Mouse (Mus musculus) naive thymus-derived CD4-positive, alpha-beta T cell, adult 2 months (primary cell): ENCODE results near the gene Med16.

Source experiments
- DNase-seq: peaks from one replicate; pipeline ENCODE4 v3.0.0-alpha.2; 2011; ENCODE audit warnings: low read depth

Gene Med16

DNA sequence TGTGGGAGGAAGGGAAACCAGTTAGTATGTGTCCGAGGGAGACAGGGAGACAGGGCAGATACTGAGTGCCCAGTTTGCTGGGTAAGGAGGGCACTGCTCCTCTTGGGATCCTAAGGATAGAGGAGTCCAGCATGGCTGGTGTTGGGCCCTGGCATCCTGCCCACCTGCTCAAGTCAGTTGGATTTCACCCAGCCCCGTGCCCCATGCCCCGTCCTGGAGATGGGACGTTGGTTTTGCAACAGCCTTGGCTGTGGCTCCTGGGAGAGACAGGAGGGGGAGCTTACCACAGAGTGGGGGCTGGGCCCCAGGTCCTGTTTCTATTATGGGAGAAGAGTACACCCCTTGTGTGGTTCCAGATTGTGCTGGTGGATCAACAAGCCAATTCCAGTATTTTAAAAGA, 24.3 kb downstream of the Med16 start:
- no peak for DNase-seq

DNA sequence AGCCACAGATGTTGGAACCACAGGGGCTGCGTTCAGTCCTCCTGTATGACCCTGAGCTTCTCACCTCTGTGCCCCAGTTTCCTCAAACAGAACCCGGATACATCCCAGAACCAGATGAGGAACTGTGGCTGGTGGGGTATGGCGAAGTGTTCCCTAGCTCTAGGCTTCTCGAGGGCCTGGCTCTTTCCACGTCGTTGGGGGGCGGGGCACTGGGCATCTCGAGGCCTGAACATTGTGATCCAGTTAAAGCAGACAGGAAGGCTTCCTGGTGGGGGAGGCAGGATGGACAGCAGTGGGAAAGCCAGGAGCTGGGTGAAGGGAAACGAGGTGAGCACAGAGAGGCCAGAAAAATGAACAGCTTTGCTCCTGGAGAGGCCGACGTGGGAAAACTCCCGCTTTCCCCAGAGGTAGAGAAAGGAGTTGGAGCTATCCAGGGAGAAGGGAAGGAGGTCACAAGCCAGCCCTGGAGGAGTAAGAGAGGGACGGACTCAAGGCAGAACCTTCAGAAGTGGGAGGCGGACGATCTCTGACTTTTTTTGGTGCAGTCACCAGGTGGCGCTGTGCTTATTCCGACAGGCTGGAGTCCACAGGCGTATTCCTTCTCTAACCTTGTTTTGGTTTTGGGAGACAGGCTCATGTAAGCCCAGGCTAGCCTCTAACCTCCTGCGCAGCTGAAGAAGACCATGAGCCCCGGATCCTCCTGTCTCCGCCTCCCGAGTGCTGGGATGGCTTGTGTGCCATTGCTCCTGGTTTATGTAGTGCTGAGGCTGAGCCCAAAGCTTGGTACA, 25.2 kb downstream of the Med16 start:
- DNase-seq = peak; percentile 86

DNA sequence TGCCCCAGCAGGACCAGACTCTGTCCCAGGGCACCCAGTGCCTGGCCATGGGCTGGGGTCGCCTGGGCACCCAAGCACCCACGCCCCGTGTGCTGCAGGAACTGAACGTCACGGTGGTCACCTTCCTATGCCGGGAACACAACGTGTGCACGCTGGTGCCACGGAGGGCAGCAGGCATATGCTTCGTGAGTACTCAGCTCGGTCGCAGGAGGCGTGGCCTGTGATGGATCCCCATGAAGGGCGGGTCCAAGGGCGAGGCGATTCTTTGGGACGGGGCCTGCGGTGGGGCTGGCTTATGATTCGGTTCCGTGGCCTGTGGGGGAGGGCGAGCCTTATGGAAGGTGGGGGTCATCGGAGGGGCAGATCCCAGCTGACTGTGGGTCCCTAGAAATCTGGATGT, 26.7 kb downstream of the Med16 start:
- DNase-seq = no peak

DNA sequence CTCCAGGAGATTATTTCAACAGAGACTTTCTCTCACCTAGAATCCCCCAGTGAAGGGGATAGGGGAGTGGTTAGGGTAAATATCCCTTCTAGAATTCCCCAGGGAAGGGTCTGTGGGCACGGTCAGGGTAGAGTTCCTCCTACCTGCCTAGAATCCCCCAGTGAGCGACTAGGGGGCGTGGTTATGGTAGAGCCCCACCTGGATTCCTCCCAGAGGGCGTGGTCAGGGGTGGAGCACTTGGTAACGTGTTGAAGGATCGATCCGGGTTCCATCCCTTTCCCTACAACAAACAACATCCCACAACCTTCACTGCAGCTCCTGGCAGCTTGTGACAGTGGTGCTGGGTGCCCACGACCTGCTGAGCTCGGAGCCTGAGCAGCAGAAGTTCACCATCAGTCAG, 28.0 kb downstream of the Med16 start:
- DNase-seq = no peak

DNA sequence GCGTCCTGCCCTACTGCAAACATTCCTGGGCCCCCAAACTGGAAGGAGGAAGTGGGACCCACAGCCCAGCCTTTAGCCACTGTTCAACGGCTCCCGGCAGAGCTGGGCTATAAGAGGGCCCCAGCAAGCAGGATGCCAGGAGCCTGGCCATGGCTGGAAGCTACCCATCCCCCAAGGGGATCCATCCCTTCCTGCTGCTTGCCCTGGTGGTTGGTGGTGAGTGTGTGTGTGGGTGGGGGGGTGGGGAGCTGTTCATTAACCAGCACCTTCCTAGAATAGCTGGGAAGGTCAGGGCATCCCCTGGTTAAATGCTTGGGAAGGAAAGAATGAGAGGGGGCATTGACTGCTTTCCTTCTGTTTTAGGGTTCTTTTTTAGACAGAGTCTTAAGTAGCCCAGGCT, 29.2 kb downstream of the Med16 start:
- no peak for DNase-seq

DNA sequence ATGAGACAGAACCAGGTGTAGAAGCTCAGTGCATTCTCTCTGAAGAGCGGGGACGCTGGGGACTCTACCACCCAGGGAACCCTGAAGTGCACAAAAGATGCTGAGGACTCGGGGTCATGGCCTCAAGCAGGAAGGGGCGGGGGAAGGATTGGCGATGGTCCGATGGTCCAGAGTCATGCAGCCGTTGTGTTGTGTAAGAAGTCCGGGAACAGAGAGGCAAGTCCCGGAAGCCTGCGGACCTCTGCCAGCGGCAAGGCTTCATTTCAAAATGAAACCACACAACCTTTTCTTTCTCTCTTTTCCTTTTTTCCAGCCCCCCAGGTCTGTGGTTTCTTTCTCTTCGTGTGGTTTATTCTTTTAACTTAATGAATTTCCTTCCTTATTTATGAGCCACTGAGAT, 31.0 kb downstream of the Med16 start:
- DNase-seq = peak; percentile 51

DNA sequence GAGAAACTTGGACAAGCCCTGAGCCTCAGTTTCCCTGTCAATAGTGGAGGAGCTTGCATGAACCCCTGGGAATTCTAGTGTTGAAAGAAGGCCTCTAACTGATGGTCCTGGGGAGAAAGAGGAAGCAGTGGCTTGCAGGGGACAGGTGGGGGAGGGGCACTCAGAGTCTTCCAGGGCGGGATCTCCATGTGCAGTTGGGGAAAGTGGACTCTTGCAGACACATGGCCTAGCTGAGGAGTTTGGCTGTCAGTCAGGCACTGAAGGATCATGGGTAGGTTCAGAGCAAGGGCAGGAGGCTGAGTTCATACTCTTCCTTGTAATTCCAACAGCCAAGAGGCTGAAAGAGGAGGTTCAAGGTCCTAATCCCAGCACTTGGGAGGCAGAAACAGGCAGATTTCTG, 31.5 kb downstream of the Med16 start:
- DNase-seq = peak; percentile 19

DNA sequence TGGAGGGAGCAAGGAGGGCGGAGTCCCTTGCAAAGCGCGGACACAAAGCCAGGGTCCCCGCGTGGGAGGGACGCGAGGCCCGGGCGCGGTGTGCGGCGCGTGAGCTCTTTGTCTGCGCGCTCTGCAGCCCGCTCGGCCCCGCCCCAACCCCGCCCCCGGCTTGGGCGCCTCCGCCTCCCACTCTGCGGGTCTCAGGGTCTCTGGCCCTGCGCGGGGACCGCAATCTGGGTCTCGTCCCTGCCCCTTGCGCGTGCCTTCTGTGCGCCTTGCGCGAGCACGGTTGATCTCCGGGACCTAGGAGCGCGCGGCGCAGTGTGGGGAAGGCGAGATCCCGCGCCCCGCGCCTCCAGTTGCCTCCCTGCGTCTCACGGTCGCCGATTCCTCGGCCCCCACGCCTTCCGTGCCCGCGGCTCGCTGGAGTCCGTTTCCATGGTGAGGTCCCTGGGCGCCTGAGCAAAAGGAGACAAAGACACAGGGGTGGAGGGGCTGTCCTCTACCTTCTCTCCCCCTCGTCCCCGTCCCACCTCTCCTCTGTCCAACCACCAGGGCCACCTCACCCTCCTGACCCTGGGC, 34.3 kb downstream of the Med16 start, which contains the start of the genes Prtn3 and Plppr3:
Gene Prtn3, plus strand, starts transcription at position 187 of the 573 bp plus-strand sequence.
Gene Plppr3, minus strand, starts transcription at position 345 of the 573 bp plus-strand sequence.
- peak; percentile 37 for DNase-seq

DNA sequence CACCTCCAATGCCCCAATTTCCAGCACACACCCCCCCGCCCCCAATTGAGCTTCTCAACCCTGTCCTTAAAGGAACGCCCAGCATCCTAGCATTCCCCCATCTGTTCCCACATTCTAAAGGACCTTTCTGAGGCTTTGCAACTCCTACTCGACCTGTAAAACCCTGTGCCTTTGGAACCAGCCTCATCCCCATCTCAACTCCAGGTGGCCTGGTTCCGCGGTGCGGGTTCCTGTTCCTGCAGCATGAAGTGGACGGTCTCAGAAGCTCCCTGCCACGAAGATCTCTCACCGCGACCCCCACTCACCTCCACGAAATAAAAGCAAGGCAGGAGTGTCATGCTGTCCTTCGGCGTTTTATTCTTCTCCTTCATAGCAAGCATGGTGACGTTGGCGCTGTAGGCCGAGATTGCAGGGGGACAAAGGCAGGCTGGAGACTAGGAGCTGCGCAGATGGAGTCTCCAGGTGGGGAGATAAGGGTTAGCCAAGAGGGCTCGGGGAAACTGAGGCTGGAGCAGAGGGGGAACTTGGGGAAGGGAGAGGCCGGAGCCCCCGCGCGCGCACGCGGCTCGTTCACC, 34.9 kb downstream of the Med16 start:
- no peak for DNase-seq

DNA sequence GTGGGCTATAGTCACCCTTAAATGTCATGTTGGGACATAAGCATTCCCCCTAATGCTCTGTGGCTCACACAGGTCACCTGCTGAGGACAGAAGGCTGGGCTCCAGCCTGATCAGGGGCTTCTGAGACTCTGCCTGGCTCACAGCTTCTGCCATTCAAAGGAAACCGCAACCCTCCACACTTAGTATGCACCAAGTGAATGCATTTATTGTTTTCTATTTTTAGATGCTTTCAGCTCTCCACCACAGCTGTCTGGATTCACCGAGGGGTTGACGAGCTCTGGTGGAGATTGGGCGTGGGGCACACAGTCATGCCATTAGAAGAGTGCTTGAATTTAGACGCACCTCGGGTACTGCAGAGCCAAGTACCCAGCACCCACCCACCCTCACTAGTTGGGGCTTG, 35.4 kb downstream of the Med16 start:
- DNase-seq = no peak

DNA sequence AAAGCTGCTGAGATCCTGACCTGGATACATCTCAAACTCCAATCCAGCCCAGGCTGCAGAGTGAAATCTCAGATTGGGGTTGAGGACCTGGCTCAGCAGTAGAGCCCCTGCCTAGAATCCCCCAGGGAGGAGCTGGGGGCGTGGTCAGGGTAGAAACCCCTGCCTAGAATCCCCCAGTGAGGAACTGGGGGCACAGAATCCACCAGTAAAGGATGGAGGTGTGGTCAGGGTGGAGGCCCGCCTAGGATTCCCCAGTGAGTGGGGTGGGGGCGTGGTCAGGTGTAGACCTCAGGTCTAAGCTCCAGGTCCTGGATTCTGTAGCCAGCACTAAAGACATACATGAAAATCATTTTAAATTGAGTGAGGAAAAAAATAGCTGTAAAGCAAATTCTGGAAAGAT, 35.9 kb downstream of the Med16 start:
- no peak for DNase-seq

DNA sequence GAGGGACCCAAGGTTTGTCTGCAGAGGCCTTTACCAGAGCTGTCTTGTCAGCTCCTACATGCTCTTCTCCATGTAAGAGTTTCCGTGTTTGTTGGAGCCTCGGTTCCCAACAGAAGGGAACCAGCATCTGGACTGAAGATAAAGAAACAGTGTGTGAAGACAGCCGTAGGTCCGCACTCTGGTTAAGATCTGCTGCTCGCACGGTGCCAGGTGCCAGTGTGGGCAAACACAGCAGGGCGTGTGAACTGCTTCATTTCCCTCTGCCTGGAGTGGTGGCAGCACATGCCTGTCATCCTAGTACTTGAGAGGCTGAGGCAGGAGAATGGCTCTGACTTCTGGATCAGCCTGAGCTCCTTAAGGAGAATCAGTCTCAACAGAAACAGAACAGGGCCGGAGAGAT, 36.9 kb downstream of the Med16 start:
- DNase-seq = no peak

DNA sequence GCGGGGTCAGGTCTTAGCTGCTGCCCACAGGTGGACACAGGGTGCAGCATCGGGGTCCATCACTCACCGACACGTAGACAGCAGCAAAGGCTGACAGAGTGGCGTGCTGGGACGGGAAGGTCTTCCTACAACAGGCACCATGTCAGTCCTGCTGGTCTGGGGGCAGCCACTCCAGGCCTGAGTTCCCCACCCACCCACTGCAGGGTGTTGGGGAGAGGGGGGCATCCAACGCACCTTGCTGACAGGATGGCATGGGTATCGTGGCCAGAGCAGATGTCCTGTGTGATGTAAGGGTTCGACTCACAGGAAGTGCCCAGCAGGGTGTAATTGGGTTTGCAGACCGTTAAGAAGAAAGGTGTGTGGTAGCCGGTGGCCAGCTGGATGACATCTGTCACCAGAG, 42.1 kb downstream of the Med16 start:
- no peak for DNase-seq

DNA sequence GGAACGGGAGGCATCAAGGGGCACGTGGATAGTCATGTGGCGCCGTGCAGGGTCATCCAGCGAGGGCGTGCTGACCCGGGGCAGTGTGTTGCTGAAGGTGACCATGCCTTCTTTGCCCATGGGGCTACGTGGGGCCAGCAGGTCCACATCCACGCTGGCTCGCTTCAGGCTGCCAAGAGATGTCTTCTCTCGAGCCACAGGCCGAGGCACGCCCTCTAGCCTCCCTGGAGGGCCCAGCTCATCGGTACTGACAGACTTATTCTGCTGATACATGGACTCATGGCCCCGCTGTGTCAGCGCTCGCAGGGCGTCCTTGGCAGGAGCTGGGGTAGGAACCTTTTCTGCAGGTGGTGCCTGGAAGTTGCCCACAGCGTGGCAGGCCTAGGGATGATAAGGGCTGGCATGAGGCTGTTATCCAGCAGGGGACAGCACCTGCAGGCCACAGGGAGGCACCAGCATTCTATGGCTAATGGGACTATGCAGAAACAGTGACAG, 42.9 kb downstream of the Med16 start:
- DNase-seq = peak; percentile 21

DNA sequence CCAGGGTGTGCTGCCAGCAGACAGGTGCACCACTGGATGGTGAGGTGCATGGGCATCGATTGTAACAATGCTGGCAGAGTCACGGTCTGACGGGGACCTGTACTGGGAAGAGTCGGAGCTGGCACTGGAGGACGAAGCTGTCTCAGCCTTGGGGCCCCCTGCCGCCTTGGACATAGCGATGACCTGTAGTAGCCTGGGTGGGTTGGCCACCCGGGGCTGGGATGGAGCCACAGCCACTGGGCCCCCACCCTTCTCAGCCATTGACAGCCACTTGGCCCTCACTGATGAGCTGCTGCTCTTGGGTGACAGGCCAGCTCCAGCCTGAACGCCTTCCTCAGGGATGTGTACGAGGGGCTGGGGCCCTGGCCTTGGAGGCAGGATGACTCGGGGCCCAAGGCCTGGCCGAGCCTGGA, 43.5 kb downstream of the Med16 start:
- no peak for DNase-seq

DNA sequence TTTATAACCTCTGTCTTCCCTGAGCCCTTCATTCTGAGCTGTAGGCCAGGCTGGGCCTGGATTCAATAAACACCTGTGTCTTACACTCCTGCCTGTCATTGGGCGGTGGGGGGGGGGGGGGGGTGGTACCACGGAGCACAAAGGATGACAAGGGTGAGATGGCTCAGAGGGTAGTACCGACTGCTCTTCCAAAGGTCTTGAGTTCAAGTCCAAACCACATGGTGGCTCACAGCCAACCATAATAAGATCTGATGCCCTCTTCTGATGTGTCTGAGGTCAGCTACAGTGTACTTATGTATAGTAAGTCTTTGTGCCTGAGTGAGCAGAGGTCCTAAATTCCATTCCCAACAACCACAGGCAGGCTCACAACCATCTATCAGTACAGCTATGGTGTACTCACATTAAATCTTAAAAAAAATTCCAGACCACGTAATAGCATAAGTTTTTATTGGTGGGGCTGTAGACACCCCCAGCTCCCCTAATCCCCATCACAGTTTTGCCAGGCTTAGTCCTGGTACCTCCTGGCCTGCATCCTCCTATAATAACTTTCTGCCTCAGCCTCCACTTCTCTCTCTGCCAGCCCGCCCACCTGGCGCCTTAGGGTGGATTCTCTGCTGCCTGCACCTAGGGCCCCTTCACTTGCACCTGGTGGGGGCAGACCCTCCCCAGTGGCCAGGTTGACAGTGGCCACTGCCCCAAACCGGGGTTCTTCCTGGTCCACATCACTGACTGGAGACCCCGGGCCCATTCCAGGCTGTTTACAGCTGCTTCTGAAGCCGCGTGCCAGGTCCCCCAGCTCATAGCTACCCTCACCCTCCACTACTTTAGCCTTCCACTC, 44.2 kb downstream of the Med16 start:
- DNase-seq = peak; percentile 36

DNA sequence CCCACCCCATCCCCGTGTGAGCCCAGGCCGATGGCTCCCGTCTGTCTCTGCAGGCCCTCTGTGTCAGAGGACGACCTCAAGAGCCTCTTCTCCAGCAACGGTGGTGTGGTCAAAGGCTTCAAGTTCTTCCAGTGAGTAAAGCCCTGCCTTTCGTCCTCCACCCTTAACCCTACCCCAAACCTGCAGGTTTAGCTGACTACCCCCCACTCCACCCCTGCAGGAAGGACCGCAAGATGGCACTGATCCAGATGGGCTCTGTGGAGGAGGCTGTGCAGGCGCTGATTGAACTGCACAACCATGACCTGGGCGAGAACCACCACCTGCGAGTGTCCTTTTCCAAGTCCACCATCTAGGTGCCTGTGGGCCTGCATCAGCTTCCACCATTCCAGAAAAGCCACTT, 45.8 kb downstream of the Med16 start:
- no peak for DNase-seq

DNA sequence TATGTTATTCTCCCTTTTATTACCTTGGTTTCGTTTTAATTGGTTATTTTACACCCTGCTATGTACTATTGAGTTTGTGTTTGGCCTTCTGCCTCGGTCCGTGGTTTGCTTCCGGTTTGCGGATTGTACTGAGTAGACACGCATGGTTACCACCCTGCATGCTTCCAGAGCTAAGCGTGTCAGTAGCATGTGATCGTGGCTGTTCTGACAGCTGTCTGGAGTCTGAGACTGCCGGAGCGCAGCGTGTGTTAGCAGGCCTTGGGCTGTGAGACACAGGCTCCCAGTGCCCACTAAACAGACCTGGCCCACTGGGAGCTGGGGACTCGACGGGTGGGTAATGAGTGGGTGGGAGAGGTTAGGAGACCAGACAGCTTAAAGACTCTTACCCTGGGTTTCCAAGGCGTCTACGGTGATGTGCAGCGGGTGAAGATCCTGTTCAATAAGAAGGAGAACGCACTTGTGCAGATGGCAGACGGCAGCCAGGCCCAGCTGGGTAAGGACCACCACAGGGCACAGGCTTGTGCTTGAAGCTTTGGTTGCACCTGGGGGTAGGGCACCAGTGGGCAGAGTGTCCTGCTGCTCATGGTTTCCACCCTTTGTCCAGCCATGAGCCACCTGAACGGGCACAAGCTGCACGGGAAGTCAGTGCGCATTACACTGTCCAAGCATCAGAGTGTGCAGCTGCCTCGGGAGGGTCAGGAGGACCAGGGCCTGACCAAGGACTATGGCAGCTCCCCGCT, 46.5 kb downstream of the Med16 start:
- no peak for DNase-seq

DNA sequence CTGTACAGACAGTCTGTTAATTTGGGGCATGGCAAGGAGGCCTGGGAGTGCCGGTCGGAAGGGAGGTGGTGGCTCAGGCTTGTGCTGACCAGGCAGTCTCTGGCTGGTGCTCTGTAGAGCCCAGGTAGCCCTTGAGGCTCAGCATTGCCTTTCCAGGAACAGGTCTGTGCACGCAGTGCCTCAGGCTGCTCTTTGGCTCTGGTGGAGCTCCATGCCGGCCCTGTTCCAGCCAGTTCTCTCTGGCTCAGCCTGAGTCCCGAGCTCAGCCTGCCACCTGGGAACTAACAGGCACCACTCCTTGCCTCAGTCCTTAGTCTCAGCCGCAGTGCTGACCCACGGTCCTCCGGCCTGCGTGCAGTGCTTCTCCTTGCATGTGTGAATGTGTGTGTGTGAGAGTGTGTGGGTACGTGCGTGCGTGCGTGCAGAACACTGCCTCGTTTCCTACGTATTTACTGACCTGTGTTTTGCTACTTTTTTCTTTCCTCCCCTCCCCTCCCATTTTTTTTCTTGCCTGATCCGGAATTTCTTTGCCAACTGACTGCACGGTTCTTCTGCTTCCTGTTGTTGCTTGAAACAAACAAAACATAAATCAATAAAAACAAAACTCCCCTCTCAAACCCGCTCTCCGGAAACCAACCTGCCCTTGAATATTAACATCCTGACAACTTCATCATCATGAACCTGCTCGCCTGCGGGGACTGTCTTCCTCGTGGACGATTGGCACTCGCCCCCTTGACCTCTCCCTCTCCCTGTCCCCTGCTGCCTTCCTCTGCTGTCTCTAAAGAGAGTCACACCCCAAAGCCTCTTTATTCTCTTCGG, 47.3 kb downstream of the Med16 start:
- DNase-seq = no peak

DNA sequence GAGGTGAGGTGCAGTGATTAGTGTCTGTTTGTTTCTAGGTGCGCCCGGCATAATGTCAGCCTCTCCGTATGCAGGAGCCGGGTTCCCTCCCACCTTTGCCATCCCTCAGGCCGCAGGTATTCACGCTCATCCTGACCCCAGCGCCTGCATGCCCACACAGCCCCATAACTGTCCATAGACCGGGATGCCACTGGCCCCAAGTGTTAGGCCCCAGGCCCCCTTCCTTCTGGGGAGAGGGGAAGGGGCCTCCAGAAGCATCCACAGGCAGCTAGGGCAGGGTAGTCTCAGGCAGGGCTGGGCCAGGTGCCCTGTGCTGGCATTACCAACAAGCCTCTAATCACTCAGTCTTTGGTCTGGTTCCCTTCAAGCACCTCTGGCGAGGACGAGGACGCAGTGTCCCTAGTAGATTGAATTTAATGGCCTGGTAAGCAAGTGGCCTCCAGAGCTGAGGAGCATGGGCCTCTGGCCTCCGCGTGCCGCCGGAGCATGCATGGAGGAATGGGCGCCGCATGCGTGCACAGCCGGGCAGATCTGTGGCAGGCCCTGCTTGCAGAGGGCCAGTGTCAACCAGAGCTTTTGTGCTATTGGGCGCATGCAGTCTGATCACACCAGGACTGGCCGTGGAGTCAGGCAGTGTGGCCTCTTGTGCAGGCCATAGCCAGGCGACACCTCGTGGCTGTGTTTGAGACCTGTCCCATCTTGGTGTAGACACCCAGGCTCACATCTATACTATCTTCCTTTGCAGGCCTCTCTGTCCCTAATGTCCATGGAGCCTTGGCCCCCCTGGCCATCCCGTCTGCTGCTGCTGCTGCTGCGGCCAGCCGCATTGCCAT, 48.4 kb downstream of the Med16 start:
- DNase-seq = peak; percentile 21
